Comparison of ENCODE assay signal across 16 mouse cellular contexts in the genomic region with DNA sequence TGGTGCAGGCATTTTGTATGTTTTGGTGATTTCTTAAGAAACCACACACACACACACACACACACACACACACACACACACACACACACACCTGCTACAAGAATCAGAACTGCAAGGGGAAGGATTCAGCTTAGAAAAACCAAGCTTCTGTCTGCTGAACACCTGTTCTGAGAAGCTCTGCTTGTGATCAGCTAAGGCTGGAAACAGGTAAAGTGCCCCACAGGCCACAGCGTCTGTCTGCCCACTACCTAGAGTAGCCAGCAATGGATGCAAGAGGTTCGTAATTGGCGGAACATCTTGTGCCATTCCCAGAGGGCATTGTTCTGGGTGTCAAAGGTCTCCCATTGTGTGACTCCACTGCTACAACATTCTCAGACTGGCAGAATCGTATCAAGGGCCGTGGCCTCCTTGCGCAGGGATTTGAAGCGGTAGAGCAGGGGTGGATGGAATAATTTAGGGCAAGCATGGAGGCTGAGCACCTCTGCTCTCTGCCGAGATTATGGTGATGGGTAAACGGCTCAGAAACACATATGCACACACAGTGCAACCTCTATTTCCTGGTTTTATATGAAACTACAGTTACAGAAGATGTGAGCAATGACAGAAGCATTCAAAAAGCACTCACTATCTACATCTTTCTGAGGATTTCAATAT.
DNase-seq lines count a peak whose midpoint lies in the region; ATAC-seq and TF ChIP-seq lines count a peak whose summit lies in the region.
"Had no signal": no experiment of that assay in that cellular context is flagged by ENCODE, and none has a peak within 500 bp of the region (broad histone marks: within the 10 kb centered on the region; RNA-seq: fewer than 3 reads in every experiment).

No protein-coding gene starts in this region.

- intact Hi-C loops in left cerebral cortex, postnatal 25 days (cut with DNase I): no loop called here
- intact Hi-C loops in left cerebral cortex, postnatal 4 days (cut with DNase I): no loop called here

- no peak overlapping the region for H3K27ac ChIP-seq in neural tube, embryonic 11.5 days (ENCODE audit: low read depth, low read length)
- H3K27ac ChIP-seq in midbrain, embryonic 12.5 days (replicated peaks): 0 out of 2 replicates have a peak overlapping the region, but pooled peaks have one; percentile 30
- no peak overlapping the region for H3K27ac ChIP-seq in thymus, adult 2 months (ENCODE audit: control insufficient read depth, insufficient read depth, low read length)
- H3K27ac ChIP-seq: embryonic facial prominence, embryonic 12.5 days had no signal

- WGBS in neural tube, embryonic 11.5 days: 36% methylated on average over 9 of the region's 9 CpGs
- WGBS in midbrain, embryonic 12.5 days: 13% methylated on average over 9 of the region's 9 CpGs
- 87% methylated on average over 9 of the region's 9 CpGs for WGBS in thymus, adult 2 months

- no peak for TF ChIP-seq CTCF in thymus, adult 2 months (IDR thresholded peaks at IDR 0.05; ENCODE audit: borderline replicate concordance, control insufficient read depth, extremely low read depth, insufficient read depth, low read length, poor library complexity)

- H3K4me3 ChIP-seq in neural tube, embryonic 11.5 days (ENCODE audit: low read depth, low read length): no peak overlapping the region
- no peak overlapping the region for H3K4me3 ChIP-seq in midbrain, embryonic 12.5 days
- H3K4me3 ChIP-seq in thymus, adult 2 months (ENCODE audit: control insufficient read depth, insufficient read depth, low read length): no peak overlapping the region
- H3K4me3 ChIP-seq: embryonic facial prominence, embryonic 12.5 days had no signal

- H3K4me2 ChIP-seq in neural tube, embryonic 11.5 days (ENCODE audit: low read depth): no peak overlapping the region
- peak overlapping the region; percentile 26; the same call in 1 of the 2 replicates for H3K4me2 ChIP-seq in midbrain, embryonic 12.5 days (replicated peaks)
- H3K4me2 ChIP-seq: embryonic facial prominence, embryonic 12.5 days had no signal

- H3K4me1 ChIP-seq in neural tube, embryonic 11.5 days (ENCODE audit: control insufficient read depth, insufficient read depth, low read length): peaks cover 8% of the 10 kb centered on the region; the same call in 1 of the 2 replicates
- H3K4me1 ChIP-seq in midbrain, embryonic 12.5 days: peaks cover 35% of the 10 kb centered on the region
- H3K4me1 ChIP-seq in thymus, adult 2 months (replicated peaks; ENCODE audit: control insufficient read depth, insufficient read depth, low read length): no peaks in the 10 kb centered on the region

- no peak for TF ChIP-seq POLR2A in thymus, adult 2 months (IDR thresholded peaks at IDR 0.05; ENCODE audit: control insufficient read depth, extremely low read depth, insufficient read depth, low read length, poor library complexity)

- H3K27me3 ChIP-seq in neural tube, embryonic 11.5 days (ENCODE audit: control insufficient read depth, insufficient read depth, low read length): no peaks in the 10 kb centered on the region
- H3K27me3 ChIP-seq in midbrain, embryonic 12.5 days: no peaks in the 10 kb centered on the region
- H3K27me3 ChIP-seq in thymus, adult 2 months (ENCODE audit: control insufficient read depth, insufficient read depth, low read length): no peaks in the 10 kb centered on the region
- H3K27me3 ChIP-seq: embryonic facial prominence, embryonic 12.5 days had no signal

- no peaks in the 10 kb centered on the region for H3K36me3 ChIP-seq in neural tube, embryonic 11.5 days (ENCODE audit: control insufficient read depth, insufficient read depth, low read length)
- peaks cover 6% of the 10 kb centered on the region; the same call in 1 of the 2 replicates for H3K36me3 ChIP-seq in midbrain, embryonic 12.5 days
- H3K36me3 ChIP-seq in thymus, adult 2 months (ENCODE audit: control insufficient read depth, insufficient read depth, low read length): no peaks in the 10 kb centered on the region
- H3K36me3 ChIP-seq: embryonic facial prominence, embryonic 12.5 days had no signal

- no peak for ATAC-seq in neural tube, embryonic 11.5 days (ENCODE audit: insufficient read depth, low FRiP score, low TSS enrichment)
- ATAC-seq in midbrain, embryonic 12.5 days (ENCODE audit: low FRiP score, low read depth): peak; percentile 69; the same call in 1 of the 2 replicates

- no peaks in the 10 kb centered on the region for H3K9me3 ChIP-seq in neural tube, embryonic 11.5 days (ENCODE audit: control insufficient read depth, low read length)
- no peaks in the 10 kb centered on the region for H3K9me3 ChIP-seq in midbrain, embryonic 12.5 days
- H3K9me3 ChIP-seq: embryonic facial prominence, embryonic 12.5 days had no signal

- peak; percentile 45 for DNase-seq in neural tube, embryonic 11.5 days (ENCODE audit: low spot score)
- no peak for DNase-seq in neural tube, embryonic 10.5 days (ENCODE audit: extremely low spot score, low spot score)
- peak; percentile 21 for DNase-seq in embryo, embryonic 9.5 days (ENCODE audit: extremely low spot score)
- DNase-seq in retina, embryonic 14.5 days (ENCODE audit: low spot score): peak; percentile 68
- no peak for DNase-seq in thymus, adult 2 months
- DNase-seq in left cerebral cortex, postnatal 25 days (ENCODE audit: low spot score in 2 of 2): no peak
- DNase-seq in left cerebral cortex, postnatal 4 days: no peak
- DNase-seq: gastrocnemius, postnatal 25 days; kidney, adult 2 months; kidney, postnatal 14 days; liver; lung, adult 18-20 months; right cerebral cortex, postnatal 14 days; thymus, postnatal 4 days had no signal

- H3K9ac ChIP-seq in neural tube, embryonic 11.5 days (ENCODE audit: low read length): no peak overlapping the region
- no peak overlapping the region for H3K9ac ChIP-seq in midbrain, embryonic 12.5 days (replicated peaks)
- H3K9ac ChIP-seq: embryonic facial prominence, embryonic 12.5 days had no signal

Comparison
In these comparisons a context has a peak if more than half of its experiments do, and no peak if none do; other contexts are left out.
1. DNase-seq: peak in neural tube, embryonic 11.5 days (single experiment), embryo, embryonic 9.5 days (single experiment) and retina, embryonic 14.5 days (single experiment); none in neural tube, embryonic 10.5 days (single experiment), thymus, adult 2 months (single experiment), left cerebral cortex, postnatal 25 days (0 of 2) and left cerebral cortex, postnatal 4 days (single experiment).